Mouse (Mus musculus) cortical plate, adult 2 months (tissue): Measurements from ENCODE around the gene Nrarp.

Experiments used
- CTCF ChIP-seq: fragments of 200-500 bp; IDR thresholded peaks from 2 replicates; pipeline ENCODE4 v1.5.1; 2011; ENCODE audit warnings: mild to moderate bottlenecking, control low read depth, low read length; ENCODE audit not compliant: insufficient read depth; ENCODE audit errors: extremely low read depth
- POLR2A ChIP-seq: fragments of 200-500 bp; IDR thresholded peaks from 2 replicates; pipeline ENCODE4 v1.6.1; 2011; ENCODE audit warnings: mild to moderate bottlenecking, low read length, control low read depth; ENCODE audit not compliant: insufficient read depth; ENCODE audit errors: extremely low read depth

DNA sequence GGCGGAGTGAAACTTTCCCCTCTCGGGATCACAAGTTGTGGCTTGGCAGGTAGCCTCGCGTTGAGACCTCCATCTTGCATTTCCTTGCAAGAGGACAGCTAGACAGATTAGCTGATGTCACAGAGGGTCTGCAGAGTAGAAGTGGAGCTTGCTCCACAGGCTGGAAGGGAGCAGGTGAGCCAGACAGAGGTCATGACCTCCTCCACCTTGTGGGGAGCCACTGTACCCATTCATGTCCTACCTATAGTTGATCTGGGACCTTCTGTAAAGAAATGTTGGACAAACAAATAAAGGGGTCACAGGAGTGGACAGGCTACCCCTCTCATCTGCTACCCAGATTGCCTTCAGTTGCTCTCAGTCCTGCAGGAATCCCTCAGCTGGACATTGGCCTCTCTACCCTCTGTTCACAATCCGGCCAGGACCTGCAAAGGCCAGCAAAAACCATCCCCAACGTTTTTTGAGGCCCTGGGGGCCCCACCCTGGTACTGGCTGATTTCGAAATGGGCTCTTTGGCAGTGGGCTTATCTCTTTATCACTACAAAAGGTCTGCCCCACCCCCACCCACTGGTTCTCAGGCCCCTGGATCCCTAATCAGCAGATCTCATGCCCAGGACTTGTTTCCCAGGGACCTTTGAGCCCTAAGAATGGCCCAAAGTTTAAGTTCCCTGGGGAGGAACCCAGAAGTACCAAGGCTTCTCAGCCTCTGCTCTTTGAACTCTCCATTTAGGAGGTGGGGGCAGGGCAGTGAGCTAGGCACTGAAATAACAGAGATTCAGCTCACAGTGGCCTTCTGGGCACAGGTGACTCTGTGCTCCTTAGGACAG, 5.5 kb upstream of the Nrarp start:
- TF ChIP-seq POLR2A: no peak
- no peak for TF ChIP-seq CTCF
